Mouse (Mus musculus) intestine, embryonic 16.5 days (tissue): ENCODE measurements at regions not wholly inside any gene's neighbourhood (a gene's known extent, or its start where the extent isn't known, plus 50 kb on each side); places are given as distances from the start of the nearest gene placed in this dataset.

Experiments
- ATAC-seq: fragments of 200-750 bp; cut with Nextera tagmentation; 2 replicates; pipeline ENCODE4 v1.8.0; 2017; ENCODE audit warnings: moderate TSS enrichment, moderate library complexity
- H3K27ac ChIP-seq: fragments of 300-500 bp; sonication (generic); 2 replicates; pipeline ENCODE4 v1.5.1; 2014; ENCODE audit warnings: mild to moderate bottlenecking, low read length
- H3K27me3 ChIP-seq: fragments of 300-500 bp; sonication (generic); replicated peaks from 2 replicates; pipeline ENCODE4 v1.6.1; 2014; ENCODE audit warnings: low read length, control low read depth, mixed read lengths; ENCODE audit not compliant: control insufficient read depth, insufficient read depth
- H3K36me3 ChIP-seq: fragments of 300-500 bp; sonication (generic); 2 replicates; pipeline ENCODE4 v1.6.1; 2014; ENCODE audit warnings: low read length, control low read depth; ENCODE audit not compliant: control insufficient read depth, insufficient read depth
- H3K4me1 ChIP-seq: fragments of 300-500 bp; sonication (generic); 2 replicates; pipeline ENCODE4 v1.6.1; 2014; ENCODE audit warnings: low read length, control low read depth, mixed read lengths; ENCODE audit not compliant: control insufficient read depth, insufficient read depth
- H3K4me2 ChIP-seq: fragments of 300-500 bp; sonication (generic); 2 replicates; pipeline ENCODE4 v1.6.1; 2014; ENCODE audit warnings: low read depth, low read length, control low read depth
- H3K4me3 ChIP-seq: fragments of 300-500 bp; sonication (generic); 2 replicates; pipeline ENCODE4 v1.5.1; 2014; ENCODE audit warnings: mild to moderate bottlenecking, low read length
- H3K9ac ChIP-seq: fragments of 300-500 bp; sonication (generic); 2 replicates; pipeline ENCODE4 v1.6.1; 2014; ENCODE audit warnings: low read depth, low read length
- H3K9me3 ChIP-seq: fragments of 300-500 bp; sonication (generic); 2 replicates; pipeline ENCODE4 v1.6.1; 2016; ENCODE audit warnings: low read length, control low read depth; ENCODE audit not compliant: control insufficient read depth
- WGBS: fragments of 180-500 bp; shearing (Covaris S2); extraction: QIAGEN DNeasy Blood & Tissue Kit; methylation state at CpG from one replicate; pipeline ENCODE4 v1.1.7; 2014; 5-methylcytosine and 5-hydroxymethylcytosine counted together

- no peaks in the 10 kb centered on the region for H3K4me1 ChIP-seq
- WGBS: 65% methylated on average over 6 of the region's 6 CpGs
- no peaks in the 10 kb centered on the region for H3K36me3 ChIP-seq
- H3K4me3 ChIP-seq: no peak overlapping the region
- no peak overlapping the region for H3K4me2 ChIP-seq
- no peak overlapping the region for H3K27ac ChIP-seq
- no peak for ATAC-seq
- H3K9me3 ChIP-seq: no peaks in the 10 kb centered on the region
- no peak overlapping the region for H3K9ac ChIP-seq
- no peaks in the 10 kb centered on the region for H3K27me3 ChIP-seq
Observed at GRCm38 (mm10) chr1:90431783-90432182, 171.0 kb upstream of the Cops8 start.

GRCm38 (mm10) chr1:90433911-90434310 lies 168.9 kb upstream of the Cops8 start:
- Histone ChIP-seq H3K27me3 (no peaks in the 10 kb centered on the region), H3K4me1 (no peaks in the 10 kb centered on the region), H3K4me3 (no peak overlapping the region), H3K36me3 (no peaks in the 10 kb centered on the region), H3K27ac (no peak overlapping the region), H3K4me2 (no peak overlapping the region), H3K9ac (no peak overlapping the region), H3K9me3 (no peaks in the 10 kb centered on the region)
- ATAC-seq: no peak
- 76% methylated on average over 5 of the region's 5 CpGs for WGBS

DNA sequence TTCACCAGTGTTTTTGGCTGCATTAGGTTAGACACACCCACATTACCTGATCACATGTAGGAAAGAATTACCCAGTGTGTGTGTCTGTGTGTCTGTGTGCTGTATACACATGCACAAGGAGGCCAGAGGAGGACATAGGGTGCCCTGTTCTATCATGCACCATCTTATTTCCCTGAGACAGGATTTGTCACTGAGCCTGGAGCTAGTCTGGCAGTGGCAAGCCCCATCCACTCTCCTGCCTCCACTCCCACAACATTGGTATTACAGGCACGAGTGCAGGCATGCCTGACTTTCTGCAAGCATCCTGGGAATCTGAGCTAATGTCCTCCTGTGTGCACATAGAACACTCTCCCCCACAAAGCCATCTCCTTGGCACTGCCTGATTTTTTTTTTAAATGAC lies 162.1 kb upstream of the Cops8 start:
- WGBS: 50% methylated on average over 1 of the region's 1 CpGs
- H3K27ac ChIP-seq: no peak overlapping the region
- no peaks in the 10 kb centered on the region for H3K9me3 ChIP-seq
- no peak overlapping the region for H3K4me2 ChIP-seq
- H3K9ac ChIP-seq: no peak overlapping the region
- H3K36me3 ChIP-seq: no peaks in the 10 kb centered on the region
- H3K4me3 ChIP-seq: no peak overlapping the region
- H3K27me3 ChIP-seq: no peaks in the 10 kb centered on the region
- ATAC-seq: no peak
- no peaks in the 10 kb centered on the region; the same call in 1 of the 2 replicates for H3K4me1 ChIP-seq

GRCm38 (mm10) chr1:90441134-90441868 lies 161.5 kb upstream of the Cops8 start:
- no peaks in the 10 kb centered on the region; the same call in 1 of the 2 replicates for H3K4me1 ChIP-seq
- WGBS: 69% methylated on average over 10 of the region's 10 CpGs

GRCm38 (mm10) chr1:90442250-90443240 lies 160.2 kb upstream of the Cops8 start:
- H3K4me2 ChIP-seq: no peak overlapping the region
- H3K36me3 ChIP-seq: no peaks in the 10 kb centered on the region
- WGBS: 50% methylated on average over 19 of the region's 19 CpGs
- H3K4me3 ChIP-seq: no peak overlapping the region
- H3K9ac ChIP-seq: no peak overlapping the region
- no peak overlapping the region for H3K27ac ChIP-seq
- no peaks in the 10 kb centered on the region for H3K9me3 ChIP-seq
- no peaks in the 10 kb centered on the region for H3K27me3 ChIP-seq
- ATAC-seq: no peak
- H3K4me1 ChIP-seq: no peaks in the 10 kb centered on the region; the same call in 1 of the 2 replicates

More at GRCm38 (mm10) chr1:90441134-90441868, 161.5 kb upstream of the Cops8 start:
- ATAC-seq: no peak
- no peaks in the 10 kb centered on the region for H3K27me3 ChIP-seq
- no peaks in the 10 kb centered on the region for H3K9me3 ChIP-seq
- no peak overlapping the region for H3K27ac ChIP-seq
- no peaks in the 10 kb centered on the region for H3K36me3 ChIP-seq
- H3K4me2 ChIP-seq: no peak overlapping the region
- H3K4me3 ChIP-seq: no peak overlapping the region
- H3K9ac ChIP-seq: no peak overlapping the region

- no peaks in the 10 kb centered on the region for H3K27me3 ChIP-seq
- H3K9ac ChIP-seq: no peak overlapping the region
- H3K4me1 ChIP-seq: no peaks in the 10 kb centered on the region
- no peaks in the 10 kb centered on the region for H3K36me3 ChIP-seq
- no peak for ATAC-seq
- H3K4me2 ChIP-seq: no peak overlapping the region
- H3K27ac ChIP-seq: no peak overlapping the region
- 54% methylated on average over 7 of the region's 7 CpGs for WGBS
- H3K4me3 ChIP-seq: no peak overlapping the region
- H3K9me3 ChIP-seq: no peaks in the 10 kb centered on the region
Observed at GRCm38 (mm10) chr1:90449571-90450226, 153.1 kb upstream of the Cops8 start.

- ATAC-seq: no peak
Observed at GRCm38 (mm10) chr1:90451942-90452557, 150.7 kb upstream of the Cops8 start.

GRCm38 (mm10) chr1:90454263-90454662 lies 148.5 kb upstream of the Cops8 start:
- H3K27ac ChIP-seq: no peak overlapping the region

More at GRCm38 (mm10) chr1:90451942-90452557, 150.7 kb upstream of the Cops8 start:
- no peak overlapping the region for H3K4me2 ChIP-seq
- H3K9me3 ChIP-seq: no peaks in the 10 kb centered on the region
- H3K27ac ChIP-seq: no peak overlapping the region
- no peaks in the 10 kb centered on the region for H3K4me1 ChIP-seq
- no peaks in the 10 kb centered on the region for H3K27me3 ChIP-seq
- 47% methylated on average over 6 of the region's 6 CpGs for WGBS
- H3K36me3 ChIP-seq: no peaks in the 10 kb centered on the region
- H3K9ac ChIP-seq: no peak overlapping the region
- no peak overlapping the region for H3K4me3 ChIP-seq

More at GRCm38 (mm10) chr1:90454263-90454662, 148.5 kb upstream of the Cops8 start:
- H3K4me1 ChIP-seq: 0 out of 2 replicates have a peak, but pooled peaks cover 3% of the 10 kb centered on the region
- H3K4me3 ChIP-seq: no peak overlapping the region
- 58% methylated on average over 7 of the region's 7 CpGs for WGBS
- ATAC-seq: no peak
- H3K27me3 ChIP-seq: no peaks in the 10 kb centered on the region
- no peak overlapping the region for H3K4me2 ChIP-seq
- H3K9me3 ChIP-seq: no peaks in the 10 kb centered on the region
- H3K9ac ChIP-seq: no peak overlapping the region
- H3K36me3 ChIP-seq: no peaks in the 10 kb centered on the region
